Mouse (Mus musculus): Measurements from ENCODE around the gene Ctdspl. TPM values are rescaled to one million over a fixed set of nuclear protein-coding genes. Genes with fewer than 3 reads are reported as not detected.

The Ctdspl gene
- polyA plus RNA-seq, 1 experiment from 2014 or later, result 27.8 TPM

DNA sequence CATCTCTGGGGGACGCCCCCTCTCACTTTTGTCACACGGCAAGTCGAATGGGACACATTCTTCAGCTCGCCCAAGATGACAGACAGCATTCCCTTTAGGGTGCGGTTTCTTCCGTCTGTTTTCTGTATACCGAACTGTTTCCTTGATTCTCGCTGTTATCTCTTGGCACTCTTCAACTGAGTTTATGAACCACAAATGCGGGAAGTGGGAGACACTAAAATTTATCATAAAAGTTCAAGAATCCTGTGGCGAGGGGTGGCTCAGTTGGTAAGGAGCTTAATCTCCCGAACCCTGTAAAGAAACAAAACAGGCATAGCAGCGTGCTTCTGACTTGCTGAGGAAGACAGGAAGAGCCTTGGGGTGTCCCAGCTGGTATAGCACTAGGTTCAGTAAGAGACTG, 18.1 kb downstream of the Ctdspl start:
- 23% methylated on average over 12 of the region's 12 CpGs for WGBS
- Histone ChIP-seq H3K4me1 (ENCODE audit: insufficient read depth, low read depth, low read length) (peaks cover 24% of the 10 kb centered on the region), H3K9me3 (ENCODE audit: low read length) (no peaks in the 10 kb centered on the region), H3K27ac (ENCODE audit: low read length) (peak overlapping the region; percentile 68), H3K4me2 (replicated peaks; ENCODE audit: low read depth, low read length) (peak overlapping the region; percentile 22; the same call in 1 of the 2 replicates), H3K27me3 (replicated peaks; ENCODE audit: insufficient read depth, low read length) (no peaks in the 10 kb centered on the region), H3K36me3 (ENCODE audit: insufficient read depth, low read length) (no peaks in the 10 kb centered on the region), H3K4me3 (ENCODE audit: low read depth, low read length) (no peak overlapping the region), H3K9ac (replicated peaks; ENCODE audit: low read depth) (no peak overlapping the region)
- ATAC-seq (peak; percentile 46), DNase-seq (ENCODE audit: low spot score) (no peak)
- peak; percentile 85 for TF ChIP-seq EP300 (IDR thresholded peaks at IDR 0.05)
- TF ChIP-seq CTCF (IDR thresholded peaks at IDR 0.05), result no peak

GRCm38 (mm10) chr9:118948486-118948885, 22.2 kb downstream of the Ctdspl start:
- ATAC-seq (peak; percentile 34), DNase-seq (ENCODE audit: low spot score) (no peak)
- 70% methylated on average over 5 of the region's 5 CpGs for WGBS
- Histone ChIP-seq H3K27ac (ENCODE audit: low read length) (peak overlapping the region; percentile 84; the same call in 1 of the 2 replicates), H3K36me3 (ENCODE audit: insufficient read depth, low read length) (no peaks in the 10 kb centered on the region), H3K4me2 (replicated peaks; ENCODE audit: low read depth, low read length) (no peak overlapping the region), H3K9ac (replicated peaks; ENCODE audit: low read depth) (no peak overlapping the region), H3K4me3 (ENCODE audit: low read depth, low read length) (no peak overlapping the region), H3K27me3 (replicated peaks; ENCODE audit: insufficient read depth, low read length) (no peaks in the 10 kb centered on the region), H3K9me3 (ENCODE audit: low read length) (no peaks in the 10 kb centered on the region), H3K4me1 (ENCODE audit: insufficient read depth, low read depth, low read length) (peaks cover 36% of the 10 kb centered on the region)
- TF ChIP-seq EP300 (IDR thresholded peaks at IDR 0.05) (peak; percentile 94), CTCF (IDR thresholded peaks at IDR 0.05) (no peak)

GRCm38 (mm10) chr9:118949124-118949523, 22.9 kb downstream of the Ctdspl start:
- ATAC-seq (no peak), DNase-seq (ENCODE audit: low spot score) (no peak)
- Histone ChIP-seq H3K9me3 (ENCODE audit: low read length) (no peaks in the 10 kb centered on the region), H3K9ac (replicated peaks; ENCODE audit: low read depth) (no peak overlapping the region), H3K27me3 (replicated peaks; ENCODE audit: insufficient read depth, low read length) (no peaks in the 10 kb centered on the region), H3K27ac (ENCODE audit: low read length) (peak overlapping the region; percentile 84), H3K4me1 (ENCODE audit: insufficient read depth, low read depth, low read length) (peaks cover 30% of the 10 kb centered on the region; the same call in 1 of the 2 replicates), H3K4me2 (replicated peaks; ENCODE audit: low read depth, low read length) (no peak overlapping the region), H3K36me3 (ENCODE audit: insufficient read depth, low read length) (no peaks in the 10 kb centered on the region), H3K4me3 (ENCODE audit: low read depth, low read length) (no peak overlapping the region)
- TF ChIP-seq EP300 (IDR thresholded peaks at IDR 0.05) (no peak), CTCF (IDR thresholded peaks at IDR 0.05) (no peak)
- 74% methylated on average over 8 of the region's 8 CpGs for WGBS

DNA sequence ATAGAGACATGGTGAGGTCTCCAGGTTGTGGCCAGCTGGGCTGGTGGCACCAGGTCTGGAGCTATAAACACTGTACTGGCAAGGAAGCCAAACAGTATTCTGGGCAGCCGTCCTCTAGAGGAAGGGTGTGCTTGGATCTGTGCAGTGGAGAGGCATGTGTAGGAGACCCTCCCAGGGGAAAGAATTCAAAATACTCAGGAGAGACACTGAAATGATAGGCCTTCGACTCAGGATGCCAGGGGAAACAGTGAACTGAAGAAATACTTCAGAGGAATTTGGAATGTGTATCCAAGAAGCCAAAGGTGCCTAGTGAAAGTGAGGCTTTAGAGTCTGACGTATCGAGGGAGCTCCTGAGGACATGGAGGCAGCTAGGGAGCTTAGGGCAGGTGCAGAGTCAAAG, 23.4 kb downstream of the Ctdspl start:
- Histone ChIP-seq H3K27me3 (replicated peaks; ENCODE audit: insufficient read depth, low read length) (no peaks in the 10 kb centered on the region), H3K4me1 (ENCODE audit: insufficient read depth, low read depth, low read length) (peaks cover 28% of the 10 kb centered on the region; the same call in 1 of the 2 replicates), H3K9me3 (ENCODE audit: low read length) (no peaks in the 10 kb centered on the region), H3K4me2 (replicated peaks; ENCODE audit: low read depth, low read length) (no peak overlapping the region), H3K4me3 (ENCODE audit: low read depth, low read length) (no peak overlapping the region), H3K27ac (ENCODE audit: low read length) (peak overlapping the region; percentile 84), H3K9ac (replicated peaks; ENCODE audit: low read depth) (no peak overlapping the region), H3K36me3 (ENCODE audit: insufficient read depth, low read length) (no peaks in the 10 kb centered on the region)
- no peak for TF ChIP-seq CTCF (IDR thresholded peaks at IDR 0.05)
- peak; percentile 91 for TF ChIP-seq EP300 (IDR thresholded peaks at IDR 0.05)
- ATAC-seq (peak; percentile 23; the same call in 1 of the 2 replicates), DNase-seq (ENCODE audit: low spot score) (no peak)
- WGBS, result 44% methylated on average over 4 of the region's 4 CpGs

DNA sequence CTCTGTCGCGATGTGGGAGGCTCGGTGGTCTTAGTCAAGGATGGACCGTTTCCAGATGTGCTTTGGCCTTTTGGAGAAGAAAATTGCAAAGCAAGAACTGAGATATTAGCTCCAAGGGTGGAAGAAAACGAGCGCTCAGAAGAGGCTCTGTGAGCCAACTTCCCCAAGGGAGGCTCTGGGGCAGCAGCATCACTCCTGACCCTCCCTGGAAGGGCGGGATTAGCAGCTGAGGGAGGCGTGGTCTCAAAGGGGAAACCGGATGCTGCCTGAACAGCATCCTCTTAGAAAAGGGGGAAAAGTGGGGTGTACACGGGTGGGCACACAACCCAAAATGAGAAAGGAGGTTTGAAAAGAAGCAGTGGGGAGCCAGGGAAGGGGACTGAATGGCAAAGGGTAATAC, 23.8 kb downstream of the Ctdspl start:
- DNase-seq (ENCODE audit: low spot score) (no peak), ATAC-seq (no peak)
- H3K4me1 ChIP-seq (ENCODE audit: insufficient read depth, low read depth, low read length), result peaks cover 28% of the 10 kb centered on the region; the same call in 1 of the 2 replicates
- no peak overlapping the region for H3K4me3 ChIP-seq (ENCODE audit: low read depth, low read length)
- H3K9me3 ChIP-seq (ENCODE audit: low read length), result no peaks in the 10 kb centered on the region
- TF ChIP-seq EP300 (IDR thresholded peaks at IDR 0.05), result no peak
- TF ChIP-seq CTCF (IDR thresholded peaks at IDR 0.05), result no peak
- H3K9ac ChIP-seq (replicated peaks; ENCODE audit: low read depth), result no peak overlapping the region
- peak overlapping the region; percentile 84 for H3K27ac ChIP-seq (ENCODE audit: low read length)
- no peaks in the 10 kb centered on the region for H3K27me3 ChIP-seq (replicated peaks; ENCODE audit: insufficient read depth, low read length)
- H3K36me3 ChIP-seq (ENCODE audit: insufficient read depth, low read length), result no peaks in the 10 kb centered on the region
- no peak overlapping the region for H3K4me2 ChIP-seq (replicated peaks; ENCODE audit: low read depth, low read length)
- 66% methylated on average over 10 of the region's 10 CpGs for WGBS

DNA sequence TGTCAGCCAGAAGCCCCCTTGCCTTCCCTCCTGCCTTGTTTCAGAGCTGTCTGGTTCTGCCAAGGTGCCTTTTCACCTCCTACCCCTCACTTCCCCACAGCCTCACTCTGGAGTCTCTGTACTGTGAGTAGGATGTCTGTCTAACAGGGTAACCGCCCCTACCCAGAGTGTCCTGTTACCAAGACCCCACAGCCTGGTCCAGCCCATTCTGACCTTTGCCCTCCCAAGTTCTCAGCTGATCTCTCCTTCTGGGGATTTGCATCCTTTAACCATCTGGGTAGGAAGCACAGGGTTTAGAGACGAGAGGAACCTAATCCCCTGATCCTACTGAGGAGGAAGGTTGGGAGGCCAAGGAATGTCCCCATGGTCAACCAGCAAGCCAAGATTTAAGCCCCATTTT, 24.5 kb downstream of the Ctdspl start:
- H3K27ac ChIP-seq (ENCODE audit: low read length), result peak overlapping the region; percentile 84
- WGBS, result 90% methylated on average over 2 of the region's 2 CpGs
- H3K4me1 ChIP-seq (ENCODE audit: insufficient read depth, low read depth, low read length), result peaks cover 28% of the 10 kb centered on the region; the same call in 1 of the 2 replicates
- H3K27me3 ChIP-seq (replicated peaks; ENCODE audit: insufficient read depth, low read length), result no peaks in the 10 kb centered on the region
- TF ChIP-seq EP300 (IDR thresholded peaks at IDR 0.05), result no peak
- no peak for TF ChIP-seq CTCF (IDR thresholded peaks at IDR 0.05)
- H3K4me2 ChIP-seq (replicated peaks; ENCODE audit: low read depth, low read length), result no peak overlapping the region
- no peak overlapping the region for H3K9ac ChIP-seq (replicated peaks; ENCODE audit: low read depth)
- no peak for ATAC-seq
- no peaks in the 10 kb centered on the region for H3K9me3 ChIP-seq (ENCODE audit: low read length)
- no peaks in the 10 kb centered on the region for H3K36me3 ChIP-seq (ENCODE audit: insufficient read depth, low read length)
- DNase-seq (ENCODE audit: low spot score), result no peak
- no peak overlapping the region for H3K4me3 ChIP-seq (ENCODE audit: low read depth, low read length)

- ATAC-seq, result no peak
- no peak for DNase-seq (ENCODE audit: low spot score)
- WGBS, result 77% methylated on average over 7 of the region's 7 CpGs
- no peaks in the 10 kb centered on the region for H3K9me3 ChIP-seq (ENCODE audit: low read length)
- H3K4me2 ChIP-seq (replicated peaks; ENCODE audit: low read depth, low read length), result no peak overlapping the region
- peaks cover 28% of the 10 kb centered on the region; the same call in 1 of the 2 replicates for H3K4me1 ChIP-seq (ENCODE audit: insufficient read depth, low read depth, low read length)
- no peak overlapping the region for H3K4me3 ChIP-seq (ENCODE audit: low read depth, low read length)
- no peaks in the 10 kb centered on the region for H3K36me3 ChIP-seq (ENCODE audit: insufficient read depth, low read length)
- peak overlapping the region; percentile 84 for H3K27ac ChIP-seq (ENCODE audit: low read length)
- H3K9ac ChIP-seq (replicated peaks; ENCODE audit: low read depth), result no peak overlapping the region
- TF ChIP-seq CTCF (IDR thresholded peaks at IDR 0.05) (no peak), EP300 (IDR thresholded peaks at IDR 0.05) (no peak)
- H3K27me3 ChIP-seq (replicated peaks; ENCODE audit: insufficient read depth, low read length), result no peaks in the 10 kb centered on the region
Measured at GRCm38 (mm10) chr9:118951381-118951780, 25.1 kb downstream of the Ctdspl start.
